Mouse (Mus musculus) MN1 (cell line): ENCODE results near the gene Mest.

Experiments
- DNase-seq: peaks from one replicate; pipeline ENCODE4 v3.0.0-alpha.2; 2016; ENCODE audit warnings: low spot score

Mest gene

GRCm38 (mm10) chr6:30709115-30709514, 14.2 kb upstream of the Mest start:
- peak; percentile 17 for DNase-seq

GRCm38 (mm10) chr6:30710371-30711364, 12.7 kb upstream of the Mest start:
- peak; percentile 16 for DNase-seq

- DNase-seq = peak; percentile 35
Observed at GRCm38 (mm10) chr6:30711365-30711763, 12.0 kb upstream of the Mest start.

- DNase-seq = no peak
Observed at GRCm38 (mm10) chr6:30712484-30712883, 10.9 kb upstream of the Mest start.

- no peak for DNase-seq
Observed at GRCm38 (mm10) chr6:30713455-30713854, 9.9 kb upstream of the Mest start.

GRCm38 (mm10) chr6:30713896-30714295, 9.5 kb upstream of the Mest start:
- no peak for DNase-seq

GRCm38 (mm10) chr6:30714891-30715471, 8.4 kb upstream of the Mest start:
- no peak for DNase-seq

GRCm38 (mm10) chr6:30716796-30717195, 6.6 kb upstream of the Mest start:
- no peak for DNase-seq

GRCm38 (mm10) chr6:30722385-30723164, 772 bp upstream of the Mest start:
- peak; percentile 70 for DNase-seq

GRCm38 (mm10) chr6:30730301-30730971, 7.1 kb downstream of the Mest start:
- no peak for DNase-seq

- DNase-seq = no peak
Observed at GRCm38 (mm10) chr6:30732571-30733130, 9.3 kb downstream of the Mest start.

GRCm38 (mm10) chr6:30734465-30734864, 11.1 kb downstream of the Mest start:
- no peak for DNase-seq

GRCm38 (mm10) chr6:30734988-30735727, 11.8 kb downstream of the Mest start:
- no peak for DNase-seq

GRCm38 (mm10) chr6:30735728-30736371, 12.5 kb downstream of the Mest start:
- no peak for DNase-seq

- peak; percentile 48 for DNase-seq
Observed at GRCm38 (mm10) chr6:30736372-30736762, 13.0 kb downstream of the Mest start.

- peak; percentile 90 for DNase-seq
Observed at GRCm38 (mm10) chr6:30736864-30737547, 13.7 kb downstream of the Mest start.

GRCm38 (mm10) chr6:30737548-30738463, 14.5 kb downstream of the Mest start:
- peak; percentile 88 for DNase-seq

- peak; percentile 40 for DNase-seq
Observed at GRCm38 (mm10) chr6:30738464-30739006, 15.2 kb downstream of the Mest start.
